Mouse (Mus musculus) gastrocnemius, adult 2 months (tissue): ENCODE data around the gene Rusc2. TPM values are rescaled to one million over a fixed set of nuclear protein-coding genes. Genes with fewer than 3 reads are reported as not detected.

Experiments
- DNase-seq: peaks from one replicate; pipeline ENCODE4 v3.0.0; 2022
- H3K27ac ChIP-seq: fragments of 200-600 bp; 2 replicates; pipeline ENCODE4 v1.8.1; 2022; ENCODE audit warnings: mild to moderate bottlenecking
- H3K4me3 ChIP-seq: fragments of 200-600 bp; 2 replicates; pipeline ENCODE4 v1.8.1; 2022; ENCODE audit warnings: mild to moderate bottlenecking, moderate library complexity
- CTCF ChIP-seq: fragments of 200-600 bp; IDR thresholded peaks from 2 replicates; pipeline ENCODE4 v1.8.1; 2022; ENCODE audit warnings: antibody characterized with exemption, mild to moderate bottlenecking, moderate library complexity
- intact Hi-C: fragments of 180-260 bp; cut with DNase I; formaldehyde crosslinking; loops from one replicate; pipeline ENCODE4 v1.15.1; 2025
- total RNA-seq, 2 experiments: library from RNA; stranded (reverse); gene quantifications; 2 replicates each; pipeline ENCODE4 v1.2.3; 2021

Rusc2 gene
- total RNA-seq, 2 experiments from 2014 or later = 19.0 to 29.6 TPM

- Histone ChIP-seq H3K4me3 (no peak overlapping the region), H3K27ac (peak overlapping the region; percentile 95)
- intact Hi-C loops = loop anchor here (10.0 kb wide), 1 partner anchor 360 kb away; the partner anchor contains the start of gene Fam214b
- DNase-seq = peak; percentile 11
- no peak for TF ChIP-seq CTCF
These were observed 22.9 kb downstream of the Rusc2 start for GRCm38 (mm10) chr4:43404697-43405096.

GRCm38 (mm10) chr4:43406162-43406971 is 24.6 kb downstream of the Rusc2 start:
- Histone ChIP-seq H3K27ac (peak overlapping the region; percentile 95), H3K4me3 (peak overlapping the region; percentile 75)
- TF ChIP-seq CTCF = peak; percentile 68
- intact Hi-C loops = loop anchor here (2.0 to 10.0 kb wide), 2 partner anchors 24 to 362 kb away; partner anchors contain the start of gene Fam214b
- peak; percentile 88 for DNase-seq

DNA sequence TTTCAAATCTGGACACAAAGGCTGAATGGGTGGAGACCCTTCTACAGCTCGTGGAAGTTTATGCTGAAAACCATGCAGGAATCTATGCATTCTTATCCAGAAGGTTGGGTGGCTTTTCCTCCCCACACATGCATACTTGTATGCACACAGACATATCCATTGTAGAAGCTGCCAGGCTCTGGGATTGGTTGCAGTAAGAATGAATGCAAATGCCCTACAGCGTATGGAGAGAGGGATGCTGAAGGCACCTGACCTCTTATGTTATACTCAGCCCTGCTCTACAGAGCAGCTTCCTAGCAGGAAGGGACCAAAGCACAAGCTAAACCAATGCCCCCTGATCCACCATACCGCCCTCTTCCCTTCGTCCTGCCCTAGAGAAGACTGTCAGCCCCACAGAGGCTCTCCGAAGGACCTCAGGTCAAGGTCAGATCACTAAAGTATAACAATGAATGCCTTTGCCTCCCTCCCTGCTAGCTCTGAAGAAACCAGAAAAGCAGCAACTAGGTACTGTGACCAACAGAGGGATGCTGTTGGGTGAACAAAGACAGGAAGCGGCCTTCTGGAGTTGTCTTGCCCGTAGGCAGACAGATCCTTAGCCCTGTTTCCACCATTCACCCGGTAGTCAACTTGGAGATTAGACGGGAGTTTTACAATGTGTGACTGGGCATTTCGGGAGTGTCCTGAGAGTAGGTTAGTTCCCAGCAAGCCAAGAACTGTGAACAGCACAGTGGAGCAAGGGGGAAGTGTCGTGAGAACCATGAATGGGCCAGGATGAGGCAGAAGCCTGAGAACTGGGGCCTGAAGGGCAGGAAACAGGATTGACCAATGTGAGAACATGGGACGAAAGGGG is 25.5 kb downstream of the Rusc2 start:
- Histone ChIP-seq H3K27ac (peak overlapping the region; percentile 95), H3K4me3 (peak overlapping the region; percentile 75)
- TF ChIP-seq CTCF = no peak
- peak; percentile 13 for DNase-seq
- intact Hi-C loops = loop anchor here (2.0 to 10.0 kb wide), 2 partner anchors 24 to 362 kb away; partner anchors contain the start of gene Fam214b

DNA sequence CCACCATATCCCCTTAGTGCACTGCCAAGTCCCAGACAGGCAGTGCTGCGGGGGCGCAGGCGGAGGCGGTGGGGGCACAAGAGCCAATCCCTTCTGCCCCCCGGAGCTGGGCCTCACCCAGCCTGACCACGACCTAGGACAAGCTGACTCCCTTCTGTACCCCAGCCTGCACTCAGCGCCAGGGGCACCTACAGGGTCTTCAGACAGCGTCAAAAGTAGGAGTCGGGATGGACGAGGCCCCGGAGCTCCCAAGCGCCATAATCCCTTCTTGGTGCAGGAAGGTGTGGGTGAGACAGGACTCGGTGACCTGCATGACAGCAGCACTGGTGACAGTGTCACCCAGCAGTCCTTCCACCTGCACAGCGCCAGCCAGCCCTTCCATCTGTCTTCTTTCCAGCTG is 33.0 kb downstream of the Rusc2 start:
- no peak overlapping the region for H3K4me3 ChIP-seq
- no peak overlapping the region for H3K27ac ChIP-seq
- DNase-seq = peak; percentile 23
- TF ChIP-seq CTCF = no peak
- intact Hi-C loops = no loop called here

- DNase-seq = peak; percentile 61
- H3K27ac ChIP-seq = peak overlapping the region; percentile 38
- intact Hi-C loops = no loop called here
- TF ChIP-seq CTCF = no peak
- no peak overlapping the region for H3K4me3 ChIP-seq
These were observed 33.7 kb downstream of the Rusc2 start for GRCm38 (mm10) chr4:43415221-43416070.

DNA sequence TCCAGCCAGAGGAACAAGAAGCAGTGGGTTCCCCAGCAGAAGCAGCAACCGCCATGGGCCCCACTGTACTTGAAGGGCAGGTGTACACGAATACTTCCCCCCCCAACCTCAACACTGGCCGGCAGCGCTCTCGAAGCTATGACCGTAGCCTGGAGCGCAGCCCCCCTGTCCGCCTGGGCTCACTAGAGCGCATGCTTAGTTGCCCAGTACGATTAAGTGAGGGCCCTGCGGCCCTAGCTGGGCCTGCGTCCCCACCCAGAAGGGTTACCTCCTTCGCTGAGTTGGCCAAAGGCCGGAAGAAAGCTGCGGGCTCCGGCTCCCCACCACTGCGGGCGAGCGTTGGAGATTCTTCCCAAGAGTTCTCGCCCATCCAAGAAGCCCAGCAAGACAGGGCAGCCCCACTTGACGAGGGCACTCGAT is 34.3 kb downstream of the Rusc2 start:
- no peak overlapping the region for H3K4me3 ChIP-seq
- intact Hi-C loops = no loop called here
- no peak for TF ChIP-seq CTCF
- DNase-seq = peak; percentile 22
- H3K27ac ChIP-seq = peak overlapping the region; percentile 31; the same call in 1 of the 2 replicates

- DNase-seq = peak; percentile 3
- H3K27ac ChIP-seq = peak overlapping the region; percentile 81
- peak overlapping the region; percentile 9; the same call in 1 of the 2 replicates for H3K4me3 ChIP-seq
- intact Hi-C loops = no loop called here
- no peak for TF ChIP-seq CTCF
These were observed 35.7 kb downstream of the Rusc2 start for GRCm38 (mm10) chr4:43417269-43418062.

GRCm38 (mm10) chr4:43418450-43418849 is 36.7 kb downstream of the Rusc2 start:
- DNase-seq = peak; percentile 7
- TF ChIP-seq CTCF = no peak
- Histone ChIP-seq H3K4me3 (peak overlapping the region; percentile 35), H3K27ac (peak overlapping the region; percentile 81)
- intact Hi-C loops = no loop called here

GRCm38 (mm10) chr4:43418973-43419656 is 37.3 kb downstream of the Rusc2 start:
- Histone ChIP-seq H3K4me3 (peak overlapping the region; percentile 35), H3K27ac (peak overlapping the region; percentile 81)
- intact Hi-C loops = loop anchor here (1.0 kb wide), 1 partner anchor 152 kb away; the partner anchor contains the start of gene Atp8b5
- DNase-seq = peak; percentile 71
- TF ChIP-seq CTCF = peak; percentile 19; the same call in 1 of the 2 replicates

- peak overlapping the region; percentile 81 for H3K27ac ChIP-seq
- H3K4me3 ChIP-seq = peak overlapping the region; percentile 35
- DNase-seq = no peak
- no peak for TF ChIP-seq CTCF
- intact Hi-C loops = loop anchor here (1.0 to 5.0 kb wide), 3 partner anchors 39 to 373 kb away; partner anchors contain the start of genes Atp8b5, Fam214b and Rusc2
These were observed 38.1 kb downstream of the Rusc2 start for GRCm38 (mm10) chr4:43419801-43420281.
